Mouse (Mus musculus) lung, adult 10 weeks (tissue): Measurements from ENCODE around the gene Cln3. TPM values are rescaled to one million over a fixed set of nuclear protein-coding genes. Genes with fewer than 3 reads are reported as not detected.

ENCODE experiments used
- polyA plus RNA-seq: library from polyadenylated mRNA; stranded (reverse); fragments of 350-450 nt; fragmentation: Illumina TruSeq; extraction: RNeasy Lipid Tissue Mini Kit (QIAGEN cat#74804); gene quantifications from one replicate; pipeline ENCODE4 v1.2.3, GENCODE M21; 2014; ENCODE audit warnings: low read depth, low replicate concordance; ENCODE audit not compliant: insufficient read depth

Cln3 gene
- 29.4 TPM for polyA plus RNA-seq

DNA sequence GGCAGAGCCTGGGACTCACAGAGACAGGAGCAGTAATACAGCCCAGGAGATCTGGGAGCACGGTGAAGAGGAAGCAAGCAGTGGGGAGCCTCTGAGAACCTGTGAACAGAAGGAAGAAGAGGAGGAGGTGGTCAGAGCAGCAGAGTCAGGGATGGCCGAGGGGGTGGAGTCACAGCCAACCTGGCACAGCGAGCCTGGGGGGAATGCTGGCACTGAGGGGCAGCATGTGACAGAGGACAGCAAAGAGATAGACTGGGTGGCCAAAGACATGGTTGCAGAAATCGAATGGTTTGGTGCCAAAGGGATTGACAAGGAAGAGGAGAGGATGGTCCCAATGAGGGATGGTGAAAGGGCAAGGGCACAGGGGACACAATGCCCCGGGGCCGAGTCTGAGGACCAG, at the start of gene Cln3:
Gene Cln3 (minus strand): TSS at position 101 of the 400 bp plus-strand sequence.

DNA sequence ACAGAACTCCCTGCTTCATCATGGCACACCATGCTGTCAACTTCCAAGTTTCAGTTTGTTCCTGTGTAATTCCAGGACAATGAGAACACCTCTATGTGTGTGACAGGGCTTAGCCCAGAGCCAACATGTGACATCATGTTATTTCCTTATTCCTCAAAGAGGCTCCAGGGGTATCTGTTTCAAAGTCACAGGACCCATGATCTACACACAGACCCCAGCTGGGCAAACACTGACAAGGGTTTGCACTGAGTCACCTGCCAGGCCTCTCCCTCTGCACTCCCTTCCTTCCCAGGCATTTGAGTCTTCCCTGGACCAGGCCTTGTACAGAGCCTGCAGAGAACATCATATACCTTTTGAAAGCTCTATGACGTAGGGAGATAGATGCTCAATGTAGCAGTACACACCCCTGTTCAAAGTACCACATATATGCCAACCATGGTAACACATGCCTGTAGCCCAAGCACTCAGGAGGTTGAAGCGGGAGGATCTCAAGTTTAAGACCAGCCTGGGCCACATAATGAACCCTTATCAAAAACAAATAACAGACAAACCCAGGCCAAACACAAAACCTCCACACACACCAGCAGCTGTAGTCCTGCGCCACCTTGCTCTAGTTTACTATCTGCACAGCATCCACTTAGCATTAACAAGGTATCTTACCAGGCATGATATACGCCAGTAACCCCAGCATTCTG, 45.4 kb upstream of the Cln3 start, which contains the start of gene Nupr1:
Gene Nupr1 (minus strand): TSS at position 38 of the 695 bp plus-strand sequence.

DNA sequence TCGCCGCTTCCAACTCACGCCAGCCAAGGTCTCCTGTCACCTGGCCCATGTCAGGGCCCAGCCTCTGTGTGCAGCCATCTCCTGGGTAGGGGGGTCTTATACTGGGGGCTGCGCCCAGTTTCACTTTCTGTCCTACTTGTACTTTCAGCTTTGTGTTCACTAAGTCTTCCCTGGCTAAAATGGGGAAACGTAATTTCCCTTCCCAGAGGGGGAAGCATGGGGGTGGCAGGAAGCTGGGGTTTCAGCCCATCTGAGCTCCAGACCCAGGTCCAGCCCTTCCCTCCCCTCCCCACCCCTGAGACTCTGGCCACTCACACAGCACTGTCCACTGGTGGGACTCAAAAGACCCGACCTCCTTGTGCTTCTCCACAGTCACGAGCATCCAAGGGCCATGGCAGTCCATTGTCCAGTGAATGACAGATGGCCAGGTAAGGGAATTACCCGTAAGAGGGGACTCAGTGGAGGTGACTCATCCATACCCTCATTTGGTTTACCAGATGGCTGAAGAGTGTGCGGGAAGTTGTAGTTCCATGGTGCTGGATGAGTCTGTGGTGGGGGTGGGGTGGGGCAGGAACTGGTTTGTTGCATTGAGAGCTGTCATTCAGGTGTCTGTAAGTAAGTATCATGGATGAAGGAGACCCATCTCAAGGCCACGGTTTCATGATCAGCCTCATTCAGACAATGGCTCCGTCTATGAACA, 9.4 kb upstream of the Cln3 start, which contains the start of gene Il27:
Gene Il27 (minus strand): TSS at position 80 of the 700 bp plus-strand sequence.

GRCm38 (mm10) chr7:126584506-126584977, 1.1 kb downstream of the Cln3 start, which contains the start of gene Apobr:
TSS of gene Apobr (plus strand) at chr7:126584942.

GRCm38 (mm10) chr7:126566094-126566765, 19.4 kb downstream of the Cln3 start, which contains the start of gene Eif3c:
TSS of gene Eif3c (minus strand) at chr7:126566411.

Other genes with a start within 250 kb of the Cln3 start
- 14.7 TPM for gene Lat, start 216.2 kb downstream of the Cln3 start, polyA plus RNA-seq
- gene Spns1, start 208.4 kb downstream of the Cln3 start, polyA plus RNA-seq = 37.2 TPM
- 4.5 TPM for gene Nfatc2ip, start 189.1 kb downstream of the Cln3 start, polyA plus RNA-seq
- 18.3 TPM for gene Cd19, start 170.9 kb downstream of the Cln3 start, polyA plus RNA-seq
- gene Rabep2, start 157.1 kb downstream of the Cln3 start, polyA plus RNA-seq = 14.1 TPM
- gene Atp2a1, start 122.7 kb downstream of the Cln3 start, polyA plus RNA-seq = 1.8 TPM
- 17.9 TPM for gene Sh2b1, start 110.4 kb downstream of the Cln3 start, polyA plus RNA-seq
- gene Tufm, start 98.5 kb downstream of the Cln3 start, polyA plus RNA-seq = 43.5 TPM
- 21.0 TPM for gene Atxn2l, start 82.4 kb downstream of the Cln3 start, polyA plus RNA-seq
- 62.9 TPM for gene Eif3c, start 19.4 kb downstream of the Cln3 start, polyA plus RNA-seq
- gene Apobr, start 875 bp downstream of the Cln3 start, polyA plus RNA-seq = 8.5 TPM
- gene Il27, start 9.1 kb upstream of the Cln3 start, polyA plus RNA-seq = 0.32 TPM
- 293 TPM for gene Nupr1, start 45.0 kb upstream of the Cln3 start, polyA plus RNA-seq
- gene Sgf29, start 63.5 kb upstream of the Cln3 start, polyA plus RNA-seq = 42.0 TPM
- 90.2 TPM for gene Sult1a1, start 90.6 kb upstream of the Cln3 start, polyA plus RNA-seq
- 50.0 TPM for gene Bola2, start 109.6 kb upstream of the Cln3 start, polyA plus RNA-seq
- 7.2 TPM for gene Slx1b, start 110.0 kb upstream of the Cln3 start, polyA plus RNA-seq
- 175 TPM for gene Coro1a, start 122.0 kb upstream of the Cln3 start, polyA plus RNA-seq
- gene Mapk3, start 173.8 kb upstream of the Cln3 start, polyA plus RNA-seq = 260 TPM
- gene Gdpd3, start 180.5 kb upstream of the Cln3 start, polyA plus RNA-seq = 7.1 TPM
- gene Ypel3, start 191.1 kb upstream of the Cln3 start, polyA plus RNA-seq = 159 TPM
- gene Tbx6, start 195.7 kb upstream of the Cln3 start, polyA plus RNA-seq = 1.3 TPM
- 98.9 TPM for gene Ppp4c, start 206.7 kb upstream of the Cln3 start, polyA plus RNA-seq
- gene Fam57b, start 211.9 kb upstream of the Cln3 start, polyA plus RNA-seq = 1.8 TPM
- not detected for gene 4930451I11Rik, start 245.8 kb upstream of the Cln3 start, polyA plus RNA-seq